Mouse (Mus musculus) hindlimb bud, embryonic 11.5 days (tissue): ENCODE measurements around the gene Arid5a.

ENCODE experiments used
- DNase-seq: peaks from one replicate; pipeline ENCODE4 v3.0.0-alpha.2; 2012; ENCODE audit warnings: low read depth, low spot score; ENCODE audit errors: extremely low spot score

Gene Arid5a

GRCm38 (mm10) chr1:36293470-36293869 is 14.1 kb upstream of the Arid5a start:
- DNase-seq: no peak

GRCm38 (mm10) chr1:36294402-36294801 is 13.1 kb upstream of the Arid5a start:
- no peak for DNase-seq

GRCm38 (mm10) chr1:36296466-36297149 is 10.9 kb upstream of the Arid5a start:
- DNase-seq: no peak

GRCm38 (mm10) chr1:36298107-36298506 is 9.4 kb upstream of the Arid5a start:
- DNase-seq: no peak

GRCm38 (mm10) chr1:36299126-36299525 is 8.4 kb upstream of the Arid5a start:
- no peak for DNase-seq

GRCm38 (mm10) chr1:36299676-36300075 is 7.9 kb upstream of the Arid5a start:
- no peak for DNase-seq

GRCm38 (mm10) chr1:36300486-36300885 is 7.0 kb upstream of the Arid5a start:
- no peak for DNase-seq

GRCm38 (mm10) chr1:36302273-36302672 is 5.3 kb upstream of the Arid5a start:
- DNase-seq: no peak

GRCm38 (mm10) chr1:36302957-36303356 is 4.6 kb upstream of the Arid5a start:
- DNase-seq: no peak

- DNase-seq: no peak
These were observed 3.9 kb upstream of the Arid5a start for GRCm38 (mm10) chr1:36303381-36304320.

GRCm38 (mm10) chr1:36304764-36305163 is 2.8 kb upstream of the Arid5a start:
- no peak for DNase-seq

- no peak for DNase-seq
These were observed 1.4 kb upstream of the Arid5a start for GRCm38 (mm10) chr1:36306120-36306519.

- no peak for DNase-seq
These were observed 425 bp upstream of the Arid5a start for GRCm38 (mm10) chr1:36307121-36307494.

- DNase-seq: no peak
These were observed 943 bp downstream of the Arid5a start for GRCm38 (mm10) chr1:36308451-36308901.

- no peak for DNase-seq
These were observed 1.5 kb downstream of the Arid5a start for GRCm38 (mm10) chr1:36308966-36309475.

GRCm38 (mm10) chr1:36309498-36309901 is 2.0 kb downstream of the Arid5a start:
- DNase-seq: no peak

GRCm38 (mm10) chr1:36314959-36315775 is 7.6 kb downstream of the Arid5a start:
- DNase-seq: no peak

- DNase-seq: no peak
These were observed 8.2 kb downstream of the Arid5a start for GRCm38 (mm10) chr1:36315776-36316100.

- no peak for DNase-seq
These were observed 13.6 kb downstream of the Arid5a start for GRCm38 (mm10) chr1:36321164-36321563.

GRCm38 (mm10) chr1:36321829-36322573 is 14.5 kb downstream of the Arid5a start:
- DNase-seq: no peak
